27 mouse cellular contexts compared by ENCODE assay signal in genomic region chr5:144263496-144263895, GRCm38 (mm10). TPM values are rescaled to one million over a fixed set of nuclear protein-coding genes. Genes with fewer than 3 reads are reported as not detected.
DNase-seq lines count a peak whose midpoint lies in the region; ATAC-seq and TF ChIP-seq lines count a peak whose summit lies in the region.
"Had no signal": no experiment of that assay in that cellular context is flagged by ENCODE, and none has a peak within 500 bp of the region (broad histone marks: within the 10 kb centered on the region; RNA-seq: fewer than 3 reads in every experiment).

No protein-coding gene starts in this region.

- H3K36me3 ChIP-seq in heart, embryonic 12.5 days = peaks cover 58% of the 10 kb centered on the region
- H3K36me3 ChIP-seq in lung, postnatal 0 days (ENCODE audit: insufficient read depth, low read length) = peaks cover 15% of the 10 kb centered on the region; the same call in 1 of the 2 replicates

- no peaks in the 10 kb centered on the region for H3K27me3 ChIP-seq in heart, embryonic 12.5 days (replicated peaks)
- H3K27me3 ChIP-seq in lung, postnatal 0 days (replicated peaks; ENCODE audit: insufficient read depth, low read length) = no peaks in the 10 kb centered on the region
- H3K27me3 ChIP-seq: forebrain, embryonic 13.5 days; intestine, embryonic 15.5 days; limb, embryonic 12.5 days; neural tube, embryonic 12.5 days had no signal

- TF ChIP-seq CTCF in lung, postnatal 0 days (IDR thresholded peaks at IDR 0.05) = no peak
- no peak for TF ChIP-seq CTCF in lung, adult 2 months (IDR thresholded peaks at IDR 0.05; ENCODE audit: insufficient read depth, low read length)

- H3K9ac ChIP-seq in heart, embryonic 12.5 days = no peak overlapping the region
- H3K9ac ChIP-seq in lung, postnatal 0 days (replicated peaks; ENCODE audit: low read depth) = no peak overlapping the region
- H3K9ac ChIP-seq: forebrain, embryonic 13.5 days; intestine, embryonic 15.5 days; limb, embryonic 12.5 days; neural tube, embryonic 12.5 days had no signal

- DNase-seq in heart, postnatal 14 days = no peak
- peak; percentile 33 for DNase-seq in kidney, adult 18-20 months
- no peak for DNase-seq in kidney, postnatal 4 days
- no peak for DNase-seq in lung, postnatal 0 days (ENCODE audit: low spot score)
- no peak for DNase-seq in lung, adult 2 months
- peak; percentile 84 for DNase-seq in ZHBTc4 (ENCODE audit: low read depth, low spot score)
- DNase-seq: adrenal gland, postnatal 14 days; cerebellum, adult 11 months; cerebellum, adult 9-10 months; cerebellum, postnatal 36 days; gastrocnemius, postnatal 14 days; kidney, adult 9 months; kidney, postnatal 14 days; right cerebral cortex, adult 18-20 months; spleen, adult 18-20 months; thymus, adult 2 months; thymus, postnatal 36 days had no signal

- H3K4me1 ChIP-seq in heart, embryonic 12.5 days (replicated peaks) = peaks cover 74% of the 10 kb centered on the region
- H3K4me1 ChIP-seq in lung, postnatal 0 days (ENCODE audit: insufficient read depth, low read depth, low read length) = peaks cover 9% of the 10 kb centered on the region; the same call in 1 of the 2 replicates
- H3K4me1 ChIP-seq in lung, adult 2 months (ENCODE audit: control insufficient read depth, insufficient read depth, low read length) = peaks cover 31% of the 10 kb centered on the region

- 74% methylated on average over 13 of the region's 13 CpGs for WGBS in heart, embryonic 12.5 days
- WGBS in lung, postnatal 0 days = 65% methylated on average over 13 of the region's 13 CpGs
- WGBS in lung, adult 2 months = 68% methylated on average over 13 of the region's 13 CpGs

- peak overlapping the region; percentile 19 for H3K4me2 ChIP-seq in heart, embryonic 12.5 days
- no peak overlapping the region for H3K4me2 ChIP-seq in lung, postnatal 0 days (replicated peaks; ENCODE audit: low read depth, low read length)
- H3K4me2 ChIP-seq: forebrain, embryonic 13.5 days; intestine, embryonic 15.5 days; limb, embryonic 12.5 days; liver, embryonic 11.5 days; midbrain, embryonic 11.5 days; neural tube, embryonic 12.5 days had no signal

- no peaks in the 10 kb centered on the region for H3K9me3 ChIP-seq in heart, embryonic 12.5 days (replicated peaks)
- H3K9me3 ChIP-seq in lung, postnatal 0 days (ENCODE audit: low read length) = no peaks in the 10 kb centered on the region
- H3K9me3 ChIP-seq: forebrain, embryonic 13.5 days; intestine, embryonic 15.5 days; limb, embryonic 12.5 days; neural tube, embryonic 12.5 days had no signal

- intact Hi-C loops in heart, postnatal 14 days (cut with DNase I) = no loop called here

- TF ChIP-seq POLR2A in lung, adult 2 months (IDR thresholded peaks at IDR 0.05; ENCODE audit: borderline replicate concordance, extremely low read depth, low read depth, low read length) = no peak

- TF ChIP-seq EP300 in lung, postnatal 0 days (IDR thresholded peaks at IDR 0.05) = no peak

- no peak for ATAC-seq in heart, embryonic 12.5 days (ENCODE audit: insufficient number of reproducible peaks, low FRiP score)
- ATAC-seq in lung, postnatal 0 days = no peak
- ATAC-seq: CD4-positive, CD25-positive, alpha-beta regulatory T cell, adult 4 months; forebrain, embryonic 13.5 days; hindbrain, embryonic 16.5 days; intestine, embryonic 15.5 days had no signal

- peak overlapping the region; percentile 53 for H3K27ac ChIP-seq in heart, embryonic 12.5 days (ENCODE audit: poor library complexity, severe bottlenecking)
- H3K27ac ChIP-seq in lung, postnatal 0 days (ENCODE audit: low read length) = 0 out of 2 replicates have a peak overlapping the region, but pooled peaks have one; percentile 20
- H3K27ac ChIP-seq: forebrain, embryonic 13.5 days; intestine, embryonic 15.5 days; limb, embryonic 12.5 days; neural tube, embryonic 12.5 days had no signal

- H3K4me3 ChIP-seq in heart, embryonic 12.5 days = no peak overlapping the region
- H3K4me3 ChIP-seq in lung, postnatal 0 days (ENCODE audit: low read depth, low read length) = no peak overlapping the region
- H3K4me3 ChIP-seq in lung, adult 2 months (replicated peaks; ENCODE audit: extremely low read depth, low read depth, low read length) = no peak overlapping the region
- H3K4me3 ChIP-seq: forebrain, embryonic 13.5 days; intestine, embryonic 15.5 days; limb, embryonic 12.5 days; myocyte; neural tube, embryonic 12.5 days had no signal

RNA-seq across cellular contexts. Expression of gene Bri3, which starts 19.3 kb away (rescaled TPM):
- 127 and 133 TPM in 2 replicates for polyA plus RNA-seq in heart, embryonic 12.5 days (2016; fragmentation: Nextera tagmentation; extraction: Ambion mirVana)
- 100 to 1,000 TPM; 125 to 128 TPM for total RNA-seq in heart, postnatal 14 days (2021)
- polyA plus RNA-seq in lung, postnatal 0 days (2015; fragmentation: Nextera tagmentation; extraction: Ambion mirVana) = 278 and 286 TPM in 2 replicates
- polyA plus RNA-seq in lung, adult 2 months (2012; rRNA removed) = 164 and 182 TPM in 2 replicates

RNA-seq across cellular contexts. Expression of gene Tecpr1, which starts 40.1 kb away (rescaled TPM):
- polyA plus RNA-seq in heart, embryonic 12.5 days (2016; fragmentation: Nextera tagmentation; extraction: Ambion mirVana) = 19.1 and 19.3 TPM in 2 replicates
- 10 to 100 TPM; 29.5 to 34.7 TPM for total RNA-seq in heart, postnatal 14 days (2021)
- 34.1 and 35.0 TPM in 2 replicates for polyA plus RNA-seq in lung, postnatal 0 days (2015; fragmentation: Nextera tagmentation; extraction: Ambion mirVana)
- 107 and 117 TPM in 2 replicates for polyA plus RNA-seq in lung, adult 2 months (2012; rRNA removed)

Comparison
In these comparisons a context has a peak if more than half of its experiments do, and no peak if none do; other contexts are left out.
1. DNase-seq: peak in kidney, adult 18-20 months (single experiment) and ZHBTc4 (single experiment); none in heart, postnatal 14 days (0 of 2), kidney, postnatal 4 days (0 of 2), lung, postnatal 0 days (single experiment) and lung, adult 2 months (single experiment).